Mouse (Mus musculus) mouse embryonic stem cell (cell line): Measurements from ENCODE around the gene Serpini1.
"Not testable (repeated sequence)": the region's sequence is repeated elsewhere in the genome, so short reads cannot be mapped to it uniquely, and the experiment has no call there.

Experiments used
- in situ Hi-C, 2 experiments: fragments of 300-500 bp; cut with MboI; formaldehyde crosslinking; loops; 1 replicate in 1 of 2; 3 replicates in 1 of 2; pipeline ENCODE4 v1.14.3; 2019 to 2020; ENCODE audit warnings: low sequenced_read_pairs in 2 of 2, low pct_unique_long_range_greater_than_20kb in 1 of 2, mixed read lengths in 1 of 2; ENCODE audit not compliant: unreplicated experiment in 1 of 2

The Serpini1 gene

GRCm38 (mm10) chr3:75630988-75631615 is 73.8 kb downstream of the Serpini1 start:
- in situ Hi-C loops = no loop called here

DNA sequence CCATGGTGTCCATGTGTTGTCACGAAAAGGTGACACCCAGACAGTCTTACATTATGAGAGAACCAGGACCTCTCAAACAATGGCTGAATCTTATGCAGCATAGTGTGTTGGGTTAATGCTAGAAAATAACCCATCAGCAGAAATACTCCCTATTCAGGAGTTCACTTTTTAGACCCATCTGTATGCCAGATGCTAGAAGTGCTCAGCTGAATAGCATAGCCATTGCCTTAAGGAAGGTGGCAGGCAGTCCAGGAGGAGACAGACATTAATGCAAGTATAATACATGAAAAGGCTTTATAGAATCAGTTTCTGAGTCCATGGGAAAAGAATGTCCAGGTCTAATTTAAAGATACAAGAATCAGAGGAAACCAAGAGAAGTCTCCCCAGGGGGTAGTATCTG is 75.9 kb downstream of the Serpini1 start:
- in situ Hi-C loops = no loop called here

DNA sequence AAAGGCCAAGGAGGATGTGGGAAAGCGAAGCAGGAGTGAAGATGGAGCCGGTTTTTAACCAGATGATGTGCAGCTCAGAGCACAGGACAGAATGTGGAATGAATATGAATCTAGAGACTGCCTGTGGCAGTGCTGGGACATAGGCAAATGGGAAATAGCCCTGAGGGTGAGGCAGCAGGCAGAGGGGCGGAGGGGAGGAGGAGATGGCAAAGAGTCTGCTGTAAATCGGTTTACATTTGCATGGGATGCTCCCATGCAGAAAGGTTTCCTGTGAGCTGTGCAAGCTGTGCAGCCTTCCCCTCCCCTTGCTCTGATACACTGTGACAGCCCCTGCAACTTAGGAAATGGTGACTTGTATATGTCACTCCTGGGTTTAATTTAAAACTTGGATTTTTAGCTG is 76.3 kb downstream of the Serpini1 start:
- in situ Hi-C loops = no loop called here

- in situ Hi-C loops = no loop called here
Measured at GRCm38 (mm10) chr3:75635648-75636047, 78.3 kb downstream of the Serpini1 start.

GRCm38 (mm10) chr3:75639546-75639945 is 82.2 kb downstream of the Serpini1 start:
- in situ Hi-C loops = no loop called here

- in situ Hi-C loops = no loop called here
Measured at GRCm38 (mm10) chr3:75647542-75647941, 90.2 kb downstream of the Serpini1 start.

DNA sequence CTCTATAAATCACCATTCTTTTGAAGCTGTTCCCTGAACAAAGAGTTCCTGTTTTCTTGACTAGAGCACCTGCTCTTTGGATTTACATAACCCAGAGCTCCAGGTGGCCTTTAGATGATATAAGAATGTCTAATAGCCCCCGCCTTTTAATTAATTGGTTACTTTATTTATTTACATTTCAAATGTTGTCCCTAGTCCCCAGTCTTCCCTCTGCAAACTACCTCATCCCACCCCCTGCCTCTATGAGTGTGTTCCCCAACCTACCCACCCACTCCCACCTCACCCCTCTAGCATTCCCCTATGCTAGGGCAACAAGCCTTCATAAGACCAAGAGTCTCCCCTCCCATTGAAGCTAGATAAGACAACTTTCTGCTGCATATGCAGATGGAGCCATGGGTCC is 90.9 kb downstream of the Serpini1 start:
- in situ Hi-C loops = no loop called here

DNA sequence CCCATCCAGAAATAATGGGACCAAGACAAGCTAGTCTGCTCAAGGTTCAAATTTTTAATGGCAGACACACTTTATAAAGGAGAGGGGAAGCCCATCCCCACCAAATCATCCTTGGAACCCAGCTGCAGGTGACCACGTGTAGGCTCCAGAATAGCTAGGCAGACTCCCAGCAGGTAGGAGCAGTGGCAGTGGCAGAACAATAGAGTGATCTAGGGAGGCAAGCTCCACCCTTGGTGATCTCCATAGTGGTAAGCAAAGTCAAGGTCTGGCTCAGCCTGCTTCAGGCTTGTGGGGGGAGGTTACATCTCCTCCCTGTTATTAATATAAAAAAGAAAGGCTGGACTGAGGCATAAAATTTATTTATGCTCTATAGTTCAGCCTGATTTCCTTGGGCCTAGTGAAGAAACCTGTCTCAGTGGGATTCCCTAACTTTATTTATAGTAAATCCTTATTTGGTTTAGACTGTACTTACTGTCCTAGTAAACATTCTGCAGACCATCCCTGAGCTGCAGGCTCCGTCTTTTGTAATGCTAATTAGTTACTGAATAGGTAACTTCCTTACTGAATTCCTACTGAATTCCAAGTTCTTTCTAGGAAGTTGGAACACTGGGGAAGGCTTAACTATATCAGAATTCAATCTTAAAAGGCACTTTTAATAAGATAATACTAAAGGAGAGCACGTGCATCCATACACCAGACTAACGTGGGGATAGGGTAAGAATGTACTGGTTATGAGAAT is 93.2 kb downstream of the Serpini1 start:
- in situ Hi-C loops = not testable (repeated sequence)

DNA sequence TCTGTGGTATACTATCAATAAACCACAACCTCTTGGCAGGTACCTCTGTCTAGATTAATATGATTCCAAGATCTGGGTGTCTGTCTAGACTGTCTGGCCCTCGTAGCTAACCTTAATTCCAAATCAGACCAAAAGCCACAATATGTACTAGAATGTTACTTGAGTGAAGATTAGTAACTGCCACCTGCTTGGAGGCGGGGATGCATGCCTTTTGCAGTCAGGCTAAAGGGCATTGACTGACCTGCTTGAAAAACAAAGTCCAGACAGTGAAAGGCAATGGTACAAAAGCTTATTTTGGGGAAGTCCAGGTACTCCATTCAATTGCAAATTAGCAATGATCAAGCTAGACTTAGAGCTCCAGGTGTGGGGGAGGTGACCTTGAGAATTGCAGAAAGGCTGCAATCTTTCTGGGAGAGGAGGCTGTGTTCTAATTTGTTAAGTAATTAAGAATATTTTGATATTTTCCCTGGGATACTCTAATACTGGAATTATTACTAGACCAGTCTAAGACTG is 94.3 kb downstream of the Serpini1 start:
- in situ Hi-C loops = no loop called here

GRCm38 (mm10) chr3:75653901-75654300 is 96.6 kb downstream of the Serpini1 start:
- in situ Hi-C loops = not testable (repeated sequence)

GRCm38 (mm10) chr3:75655578-75656344 is 98.4 kb downstream of the Serpini1 start:
- in situ Hi-C loops = no loop called here

DNA sequence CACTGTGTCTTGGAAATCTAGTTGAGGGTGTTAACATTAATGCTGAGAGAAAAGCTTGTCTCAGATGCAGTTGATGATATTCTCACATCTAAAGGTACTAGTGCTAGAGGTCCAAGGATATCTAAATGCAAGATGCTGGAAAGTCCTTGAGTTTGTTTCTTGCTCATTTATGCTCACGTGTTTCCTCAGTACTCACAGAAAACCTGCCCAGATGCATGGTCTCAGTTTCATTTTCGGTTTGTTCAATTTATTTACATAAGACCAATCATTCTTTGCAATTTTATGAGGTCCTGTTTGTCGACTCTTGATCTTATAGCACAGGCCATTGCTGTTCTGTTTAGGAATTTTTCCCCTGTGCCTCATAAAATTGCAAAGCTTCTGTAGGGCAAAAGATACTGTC is 109.6 kb downstream of the Serpini1 start:
- in situ Hi-C loops = no loop called here

- in situ Hi-C loops = no loop called here
Measured at GRCm38 (mm10) chr3:75670425-75670824, 113.1 kb downstream of the Serpini1 start.

DNA sequence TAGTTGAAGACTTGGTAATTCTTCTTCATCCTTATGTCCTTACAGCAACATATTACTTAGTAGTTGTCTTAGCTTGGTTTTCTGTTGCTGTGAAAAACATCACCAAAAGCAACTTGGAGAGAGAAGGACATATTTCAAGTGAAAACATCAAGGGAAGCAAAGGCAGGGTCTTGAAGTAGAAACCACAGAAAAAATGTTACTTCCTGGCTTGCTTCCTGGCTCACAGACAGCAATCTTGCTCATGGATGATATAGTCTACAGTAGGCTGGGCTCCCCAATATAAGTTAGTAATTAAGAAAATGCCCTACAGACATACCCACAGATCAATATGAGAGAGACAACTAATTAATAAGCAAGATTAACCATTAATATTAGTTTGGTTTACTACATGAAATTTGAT is 125.5 kb downstream of the Serpini1 start:
- in situ Hi-C loops = no loop called here

- in situ Hi-C loops = no loop called here
Measured at GRCm38 (mm10) chr3:75686775-75687174, 129.4 kb downstream of the Serpini1 start.

GRCm38 (mm10) chr3:75687187-75687825 is 130.0 kb downstream of the Serpini1 start:
- in situ Hi-C loops = no loop called here

GRCm38 (mm10) chr3:75690321-75690720 is 133.0 kb downstream of the Serpini1 start:
- in situ Hi-C loops = no loop called here

DNA sequence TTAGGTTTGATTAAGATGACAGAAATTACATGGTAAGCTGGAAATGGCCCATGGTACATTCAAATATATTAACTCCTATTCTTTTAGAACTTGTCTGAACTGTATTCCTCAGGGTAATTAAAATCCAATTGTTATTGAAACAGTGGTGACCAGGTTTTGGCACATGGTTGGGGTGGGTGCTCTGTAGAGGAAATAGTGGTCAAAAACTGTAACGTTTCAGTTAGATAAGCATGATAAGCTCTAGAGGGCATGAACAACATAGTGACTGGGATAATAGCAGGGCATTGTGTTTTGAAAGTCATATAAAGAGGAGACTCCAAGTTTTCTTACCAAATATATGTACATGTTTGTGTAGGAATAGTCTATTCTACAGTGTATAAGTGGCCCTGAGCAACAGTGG is 134.7 kb downstream of the Serpini1 start:
- in situ Hi-C loops = no loop called here
